Mouse (Mus musculus): ENCODE measurements around the gene Tmbim1. TPM values are rescaled to one million over a fixed set of nuclear protein-coding genes. Genes with fewer than 3 reads are reported as not detected.
"Not testable (repeated sequence)": the region's sequence is repeated elsewhere in the genome, so short reads cannot be mapped to it uniquely, and the experiment has no call there.

Tmbim1 gene
- polyA plus RNA-seq, 1 experiment from 2014 or later: 149 TPM

GRCm38 (mm10) chr1:74331046-74331681, 25.7 kb upstream of the Tmbim1 start:
- no peak overlapping the region for H3K4me2 ChIP-seq (replicated peaks; ENCODE audit: low read depth, low read length)
- peaks cover 19% of the 10 kb centered on the region for H3K4me1 ChIP-seq (ENCODE audit: insufficient read depth, low read depth, low read length)
- no peak for ATAC-seq
- peak overlapping the region; percentile 68 for H3K27ac ChIP-seq (ENCODE audit: low read length)
- peak; percentile 41; the same call in 1 of the 2 replicates for TF ChIP-seq EP300 (IDR thresholded peaks at IDR 0.05)
- no peak for TF ChIP-seq CTCF (IDR thresholded peaks at IDR 0.05)
- H3K9me3 ChIP-seq (ENCODE audit: low read length): no peaks in the 10 kb centered on the region
- WGBS: 62% methylated on average over 4 of the region's 4 CpGs
- no peak overlapping the region for H3K4me3 ChIP-seq (ENCODE audit: low read depth, low read length)
- H3K36me3 ChIP-seq (ENCODE audit: insufficient read depth, low read length): no peaks in the 10 kb centered on the region
- peak; percentile 37 for DNase-seq (ENCODE audit: low spot score)
- no peaks in the 10 kb centered on the region for H3K27me3 ChIP-seq (replicated peaks; ENCODE audit: insufficient read depth, low read length)
- no peak overlapping the region for H3K9ac ChIP-seq (replicated peaks; ENCODE audit: low read depth)

DNA sequence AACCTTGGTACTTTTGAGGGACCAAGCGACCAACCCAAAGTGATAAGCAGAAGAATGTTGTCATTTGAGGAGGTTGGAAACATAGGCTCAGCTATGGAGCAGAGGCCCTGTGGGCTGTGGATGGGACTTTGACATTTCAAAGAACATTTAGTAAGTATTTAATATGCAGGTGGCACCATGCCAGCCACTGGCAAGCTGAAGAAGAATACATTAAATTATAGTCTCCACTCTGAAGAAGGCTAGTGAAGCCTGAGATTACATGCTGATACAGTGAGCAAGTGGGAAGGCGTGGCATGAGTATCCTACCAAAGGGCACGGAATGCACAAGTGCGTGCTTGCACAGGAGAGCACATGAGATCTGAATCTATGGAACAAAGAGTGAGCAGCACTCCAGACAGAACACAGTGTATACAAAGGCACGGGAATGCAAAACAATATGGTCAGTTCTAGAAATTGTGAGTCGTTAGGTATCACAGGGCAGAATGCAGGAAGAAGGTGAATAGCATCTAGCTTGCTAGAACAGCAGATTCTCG, 24.5 kb upstream of the Tmbim1 start:
- peaks cover 19% of the 10 kb centered on the region for H3K4me1 ChIP-seq (ENCODE audit: insufficient read depth, low read depth, low read length)
- TF ChIP-seq EP300 (IDR thresholded peaks at IDR 0.05) (peak; percentile 87), CTCF (IDR thresholded peaks at IDR 0.05) (no peak)
- 42% methylated on average over 7 of the region's 7 CpGs for WGBS
- no peaks in the 10 kb centered on the region for H3K27me3 ChIP-seq (replicated peaks; ENCODE audit: insufficient read depth, low read length)
- no peak overlapping the region for H3K4me2 ChIP-seq (replicated peaks; ENCODE audit: low read depth, low read length)
- H3K4me3 ChIP-seq (ENCODE audit: low read depth, low read length): no peak overlapping the region
- H3K9me3 ChIP-seq (ENCODE audit: low read length): no peaks in the 10 kb centered on the region
- DNase-seq (ENCODE audit: low spot score): peak; percentile 59
- peak; percentile 37 for ATAC-seq
- no peak overlapping the region for H3K9ac ChIP-seq (replicated peaks; ENCODE audit: low read depth)
- no peaks in the 10 kb centered on the region for H3K36me3 ChIP-seq (ENCODE audit: insufficient read depth, low read length)
- peak overlapping the region; percentile 68 for H3K27ac ChIP-seq (ENCODE audit: low read length)

GRCm38 (mm10) chr1:74326916-74327315, 21.5 kb upstream of the Tmbim1 start:
- not testable (repeated sequence) for ATAC-seq; H3K27ac ChIP-seq (ENCODE audit: low read length); H3K4me2 ChIP-seq (replicated peaks; ENCODE audit: low read depth, low read length); DNase-seq (ENCODE audit: low spot score); H3K9me3 ChIP-seq (ENCODE audit: low read length); H3K9ac ChIP-seq (replicated peaks; ENCODE audit: low read depth); H3K27me3 ChIP-seq (replicated peaks; ENCODE audit: insufficient read depth, low read length); H3K4me3 ChIP-seq (ENCODE audit: low read depth, low read length); H3K36me3 ChIP-seq (ENCODE audit: insufficient read depth, low read length)
- peak; percentile 33; the same call in 1 of the 2 replicates for TF ChIP-seq CTCF (IDR thresholded peaks at IDR 0.05)
- peaks cover 13% of the 10 kb centered on the region for H3K4me1 ChIP-seq (ENCODE audit: insufficient read depth, low read depth, low read length)
- 82% methylated on average over 2 of the region's 2 CpGs for WGBS

GRCm38 (mm10) chr1:74321396-74321795, 16.0 kb upstream of the Tmbim1 start:
- Histone ChIP-seq H3K4me3 (ENCODE audit: low read depth, low read length) (no peak overlapping the region), H3K4me2 (replicated peaks; ENCODE audit: low read depth, low read length) (no peak overlapping the region), H3K4me1 (ENCODE audit: insufficient read depth, low read depth, low read length) (no peaks in the 10 kb centered on the region), H3K27me3 (replicated peaks; ENCODE audit: insufficient read depth, low read length) (no peaks in the 10 kb centered on the region), H3K9ac (replicated peaks; ENCODE audit: low read depth) (no peak overlapping the region), H3K36me3 (ENCODE audit: insufficient read depth, low read length) (no peaks in the 10 kb centered on the region), H3K27ac (ENCODE audit: low read length) (no peak overlapping the region), H3K9me3 (ENCODE audit: low read length) (no peaks in the 10 kb centered on the region)
- 25% methylated on average over 3 of the region's 3 CpGs for WGBS
- ATAC-seq: peak; percentile 59; the same call in 1 of the 2 replicates
- DNase-seq (ENCODE audit: low spot score): peak; percentile 25
- TF ChIP-seq EP300 (IDR thresholded peaks at IDR 0.05) (peak; percentile 60; the same call in 1 of the 2 replicates), CTCF (IDR thresholded peaks at IDR 0.05) (no peak)

DNA sequence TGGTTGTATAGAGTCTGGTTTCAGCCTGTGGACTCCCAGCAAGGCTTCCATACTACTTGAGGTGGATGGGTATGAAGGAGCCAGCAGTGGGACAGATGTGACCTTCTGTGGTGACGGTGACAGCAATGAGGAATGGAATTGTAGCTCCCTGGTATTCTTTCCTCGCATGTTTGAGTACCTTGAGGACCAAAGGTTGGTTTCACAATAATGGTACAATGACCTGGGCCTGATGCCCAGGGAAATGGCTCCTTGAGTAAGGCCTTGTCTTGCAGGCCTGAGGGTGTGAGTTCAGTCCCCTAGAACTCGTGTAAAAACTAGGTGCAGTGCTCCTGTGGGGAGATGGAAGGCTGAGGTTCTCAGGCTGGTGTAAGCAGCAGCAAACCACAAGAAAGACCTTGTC, 13.3 kb upstream of the Tmbim1 start:
- DNase-seq (ENCODE audit: low spot score) (no peak), ATAC-seq (no peak)
- WGBS: 79% methylated on average over 3 of the region's 3 CpGs
- Histone ChIP-seq H3K9me3 (ENCODE audit: low read length) (no peaks in the 10 kb centered on the region), H3K9ac (replicated peaks; ENCODE audit: low read depth) (no peak overlapping the region), H3K4me3 (ENCODE audit: low read depth, low read length) (no peak overlapping the region), H3K4me1 (ENCODE audit: insufficient read depth, low read depth, low read length) (no peaks in the 10 kb centered on the region), H3K27me3 (replicated peaks; ENCODE audit: insufficient read depth, low read length) (no peaks in the 10 kb centered on the region), H3K4me2 (replicated peaks; ENCODE audit: low read depth, low read length) (no peak overlapping the region), H3K27ac (ENCODE audit: low read length) (no peak overlapping the region), H3K36me3 (ENCODE audit: insufficient read depth, low read length) (no peaks in the 10 kb centered on the region)
- no peak for TF ChIP-seq CTCF (IDR thresholded peaks at IDR 0.05)
- no peak for TF ChIP-seq EP300 (IDR thresholded peaks at IDR 0.05)

DNA sequence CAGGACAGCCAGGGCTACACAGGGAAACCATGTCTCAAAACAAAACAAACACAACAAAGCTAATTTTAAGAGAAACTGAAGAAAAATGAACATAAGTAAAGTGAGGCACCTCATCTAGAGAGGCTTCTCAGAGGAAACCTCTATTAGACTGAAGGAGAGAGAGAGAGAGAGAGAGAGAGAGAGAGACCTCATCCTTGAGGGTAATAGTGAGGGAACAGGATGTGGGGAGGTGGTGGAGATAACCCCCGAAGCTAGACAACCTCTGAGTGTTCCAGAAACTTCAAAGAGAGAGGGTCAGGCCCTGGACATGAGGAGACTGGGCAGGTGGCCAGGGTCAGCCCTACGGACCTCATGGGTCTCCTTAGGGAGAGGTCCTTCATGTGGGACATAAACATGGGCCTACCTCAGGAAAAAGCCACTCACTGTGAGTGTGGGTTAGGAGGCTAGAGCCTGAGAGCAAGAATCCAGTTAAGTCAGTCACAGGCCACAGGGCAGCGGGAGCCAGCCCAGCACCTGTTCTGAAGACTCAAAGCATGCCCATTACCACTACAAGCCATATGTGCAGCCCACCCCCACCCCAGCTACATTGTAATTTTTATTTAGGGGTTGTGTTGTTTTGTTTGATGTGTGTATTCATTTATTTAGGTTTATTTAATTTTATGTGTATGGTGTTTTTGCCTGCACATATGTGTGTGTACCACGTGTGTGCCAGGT, 10.8 kb upstream of the Tmbim1 start:
- Histone ChIP-seq H3K4me1 (ENCODE audit: insufficient read depth, low read depth, low read length) (no peaks in the 10 kb centered on the region), H3K27ac (ENCODE audit: low read length) (no peak overlapping the region), H3K4me3 (ENCODE audit: low read depth, low read length) (no peak overlapping the region), H3K36me3 (ENCODE audit: insufficient read depth, low read length) (no peaks in the 10 kb centered on the region), H3K27me3 (replicated peaks; ENCODE audit: insufficient read depth, low read length) (no peaks in the 10 kb centered on the region), H3K9me3 (ENCODE audit: low read length) (no peaks in the 10 kb centered on the region), H3K4me2 (replicated peaks; ENCODE audit: low read depth, low read length) (no peak overlapping the region), H3K9ac (replicated peaks; ENCODE audit: low read depth) (no peak overlapping the region)
- ATAC-seq (peak; percentile 52; the same call in 1 of the 2 replicates), DNase-seq (ENCODE audit: low spot score) (no peak)
- WGBS: 49% methylated on average over 4 of the region's 4 CpGs
- no peak for TF ChIP-seq CTCF (IDR thresholded peaks at IDR 0.05)
- no peak for TF ChIP-seq EP300 (IDR thresholded peaks at IDR 0.05)
